Mouse (Mus musculus): ENCODE data around the gene Tcp10b.
"Not testable (repeated sequence)": the region's sequence is repeated elsewhere in the genome, so short reads cannot be mapped to it uniquely, and the experiment has no call there.

Gene Tcp10b

DNA sequence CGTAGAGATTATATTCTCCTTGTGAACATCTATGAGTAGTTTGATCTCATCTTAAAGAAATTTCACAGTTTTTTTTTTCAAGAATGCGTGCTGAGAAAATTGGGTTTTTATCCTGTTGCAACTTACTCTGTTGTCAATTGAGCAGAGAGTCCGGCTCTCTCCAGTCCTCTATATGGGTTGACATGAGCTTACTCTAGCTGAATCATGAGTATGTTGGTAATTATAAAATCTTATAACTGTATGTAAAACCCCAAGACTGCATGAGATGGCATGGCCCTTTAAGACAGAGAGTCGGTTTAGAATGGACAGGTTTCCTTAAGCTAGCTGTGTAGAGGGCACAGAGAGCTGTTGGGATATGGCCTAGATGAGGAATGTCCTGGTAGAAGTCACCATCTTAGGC lies at the start of gene Tcp10b:
TSS of gene Tcp10b (plus strand) at position 301 of the 400 bp plus-strand sequence.
- DNase-seq (ENCODE audit: low read depth, low spot score): not testable (repeated sequence)

DNA sequence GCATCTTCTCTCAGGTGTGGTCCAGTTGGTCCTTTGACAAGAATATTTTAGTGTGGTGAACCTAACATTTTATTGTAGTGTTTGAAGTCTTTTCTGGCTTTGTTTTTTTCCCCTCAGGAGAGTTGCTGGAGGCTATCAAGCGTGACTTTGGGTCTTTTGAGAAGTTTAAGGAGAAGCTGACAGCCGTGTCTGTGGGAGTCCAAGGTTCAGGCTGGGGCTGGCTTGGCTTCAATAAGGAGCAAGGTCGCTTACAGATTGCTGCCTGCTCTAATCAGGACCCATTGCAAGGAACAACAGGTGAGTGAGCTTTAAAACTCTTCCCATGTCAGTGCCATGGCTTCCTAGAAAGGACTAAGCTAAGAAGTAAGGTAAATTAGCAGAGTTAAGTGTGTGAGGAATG lies 47.6 kb upstream of the Tcp10b start:
- DNase-seq (ENCODE audit: low read depth, low spot score): no peak

DNA sequence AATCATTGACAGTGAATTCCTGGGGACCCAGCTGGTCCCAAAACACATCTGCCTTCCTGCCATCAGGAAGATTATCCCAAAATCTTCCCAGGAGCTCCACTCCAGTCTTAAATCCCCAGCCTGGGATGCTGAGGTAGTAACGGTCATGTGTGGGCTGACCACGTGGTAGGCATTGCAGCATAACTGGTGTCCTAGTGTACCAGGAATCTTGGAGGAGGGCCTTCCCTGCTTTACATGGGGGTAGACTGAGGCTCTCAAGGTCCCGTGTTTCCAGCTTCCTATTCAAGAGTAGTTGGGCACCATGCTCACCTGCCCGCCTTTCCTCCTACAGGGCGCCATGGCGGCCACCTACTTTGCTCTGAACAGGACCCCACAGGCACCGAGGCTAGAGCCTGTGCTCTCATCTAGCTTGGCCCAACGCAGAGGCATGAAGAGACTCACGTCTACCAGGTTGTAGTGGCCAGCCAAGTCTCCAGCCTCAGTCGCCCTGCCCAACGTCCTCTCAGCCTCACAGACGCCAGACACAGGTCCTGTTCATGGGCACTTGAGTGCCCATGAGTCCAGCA lies 24.2 kb upstream of the Tcp10b start:
- not testable (repeated sequence) for DNase-seq (ENCODE audit: low read depth, low spot score)

DNA sequence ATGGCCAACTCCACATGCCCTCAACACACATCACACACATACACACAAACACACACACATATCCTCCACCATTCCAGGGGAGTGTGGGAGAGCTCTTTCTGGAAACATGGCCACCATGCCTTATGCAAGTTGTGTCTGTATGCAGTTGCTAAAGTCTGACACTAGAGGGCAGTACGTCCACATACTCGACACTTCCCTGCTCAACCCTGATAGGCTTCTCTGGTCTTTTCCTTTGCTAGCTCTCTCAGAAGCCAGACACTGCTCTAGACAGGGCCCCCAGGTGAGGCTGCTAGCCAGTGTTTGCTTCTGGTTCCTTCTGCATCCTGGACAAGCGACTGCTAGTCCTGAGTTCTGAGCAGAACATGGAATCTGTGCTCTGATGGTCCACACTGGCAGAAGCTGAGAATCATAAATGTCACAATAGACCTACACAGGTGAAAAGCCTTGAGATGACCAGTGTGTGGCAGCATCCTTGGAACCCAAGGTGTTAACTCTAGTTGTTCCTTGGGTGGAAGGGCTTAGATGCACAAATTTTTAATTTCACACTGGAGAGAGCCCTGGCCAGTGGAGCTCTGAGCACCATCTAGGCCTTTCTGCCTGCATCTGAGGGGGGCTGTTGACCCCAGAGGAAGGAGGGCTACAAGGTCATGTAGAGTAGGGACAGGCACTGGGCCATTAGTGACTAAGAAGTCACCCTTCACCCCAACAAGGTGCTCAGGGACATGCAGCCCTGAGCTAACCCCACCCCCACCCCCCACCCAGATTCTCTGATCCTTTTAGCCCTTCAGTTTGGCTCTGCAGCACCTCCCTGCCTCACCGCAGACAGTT lies 16.8 kb upstream of the Tcp10b start:
- DNase-seq (ENCODE audit: low read depth, low spot score): peak; percentile 86

DNA sequence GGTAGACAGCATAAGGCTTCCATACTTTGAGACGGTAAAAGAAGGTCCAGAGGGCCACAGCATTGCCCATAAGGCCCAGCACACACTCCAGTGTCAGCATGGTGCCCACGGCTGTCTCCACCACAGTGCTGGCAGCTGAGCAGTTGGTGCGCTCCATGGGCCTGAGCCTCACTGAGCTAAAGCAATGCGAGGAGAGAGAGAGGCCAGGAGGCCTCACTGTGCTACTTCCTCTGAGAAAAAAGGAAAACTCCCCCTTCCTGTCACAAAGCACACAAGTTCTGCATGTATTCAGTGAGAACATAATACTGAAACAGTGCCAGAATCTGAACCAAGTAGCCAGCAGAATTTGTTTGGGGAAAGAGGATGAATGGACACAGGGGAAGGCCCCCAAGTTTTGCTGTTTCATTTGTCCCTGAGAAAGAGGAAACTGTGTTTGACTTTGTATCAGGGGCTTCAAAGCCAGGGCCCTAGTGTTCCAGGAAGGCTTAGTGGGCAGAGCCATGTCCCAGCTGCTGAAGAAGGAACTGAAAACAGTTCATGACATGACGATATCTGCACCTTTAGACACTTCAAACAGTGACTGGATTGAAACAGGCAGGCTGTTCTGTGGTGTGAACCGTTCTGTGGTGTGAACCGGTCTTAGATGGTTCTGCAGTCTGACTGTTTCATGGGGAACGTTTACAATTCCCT lies 8.6 kb upstream of the Tcp10b start, which contains the start of gene Gpr31b:
TSS of gene Gpr31b (minus strand) at position 173 of the 690 bp plus-strand sequence.
- not testable (repeated sequence) for DNase-seq (ENCODE audit: low read depth, low spot score)

DNA sequence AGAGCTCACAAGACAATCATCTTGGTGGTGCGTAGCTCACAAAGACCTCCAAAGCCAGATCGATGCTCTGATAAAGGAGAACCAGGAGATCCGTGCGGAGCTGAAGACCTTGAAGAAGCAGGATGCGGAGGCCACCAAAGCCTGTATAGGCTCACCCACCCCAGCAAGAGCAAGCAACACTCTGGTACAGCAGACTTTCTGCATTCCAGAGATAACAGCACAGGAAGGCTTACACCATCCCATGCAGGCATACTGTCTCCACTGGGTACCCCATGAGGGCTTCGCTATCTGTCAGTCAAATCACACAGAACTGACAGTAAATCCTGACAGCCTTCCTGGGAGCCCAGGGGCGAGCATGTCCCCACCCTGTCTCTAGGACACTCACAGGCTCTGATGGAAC lies 2.0 kb downstream of the Tcp10b start:
- not testable (repeated sequence) for DNase-seq (ENCODE audit: low read depth, low spot score)

DNA sequence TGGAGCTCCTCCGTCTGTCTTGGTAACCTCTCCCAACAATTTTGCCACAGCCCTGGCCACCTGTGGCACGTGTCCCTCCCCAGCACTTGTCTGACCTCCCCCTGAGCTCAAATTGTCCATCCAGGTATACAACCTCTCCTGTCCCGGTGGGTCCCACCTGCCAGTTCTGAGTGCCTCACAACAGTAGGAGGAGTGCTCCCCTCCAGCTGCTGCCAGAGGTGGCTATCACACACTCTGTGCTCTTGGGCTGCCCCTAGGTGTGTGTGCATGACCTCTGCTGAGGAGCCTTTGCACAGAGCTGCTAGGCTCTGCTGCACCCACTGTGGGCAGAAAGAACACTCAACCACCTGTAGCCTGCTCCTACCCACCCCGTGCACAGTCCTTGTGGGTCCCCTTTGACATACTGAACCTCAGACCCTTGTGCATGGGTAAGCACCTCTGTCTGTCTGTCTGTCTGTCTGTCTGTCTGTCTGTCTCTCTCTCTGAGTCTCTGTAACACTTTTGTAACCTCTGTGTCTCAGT lies 7.0 kb downstream of the Tcp10b start:
- DNase-seq (ENCODE audit: low read depth, low spot score): not testable (repeated sequence)

DNA sequence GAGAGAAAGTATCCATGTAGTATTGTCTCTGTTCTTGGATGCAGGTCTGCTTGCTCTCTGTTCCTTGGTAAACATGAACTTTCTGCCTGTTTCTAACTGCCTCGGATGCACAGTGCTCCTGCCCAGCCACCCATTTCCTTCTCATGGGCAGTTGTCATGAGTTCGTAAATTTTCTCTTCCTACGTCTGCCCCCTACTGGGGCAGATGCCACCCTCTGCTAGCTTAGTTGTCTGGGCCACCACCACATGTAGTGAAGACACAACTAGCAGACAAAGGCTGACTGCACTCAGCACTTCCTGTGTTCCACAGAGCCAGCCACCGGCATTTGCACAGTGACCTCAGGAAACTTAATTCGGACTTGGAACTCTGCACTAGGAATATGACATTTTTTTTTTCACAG lies 8.3 kb downstream of the Tcp10b start:
- not testable (repeated sequence) for DNase-seq (ENCODE audit: low read depth, low spot score)

DNA sequence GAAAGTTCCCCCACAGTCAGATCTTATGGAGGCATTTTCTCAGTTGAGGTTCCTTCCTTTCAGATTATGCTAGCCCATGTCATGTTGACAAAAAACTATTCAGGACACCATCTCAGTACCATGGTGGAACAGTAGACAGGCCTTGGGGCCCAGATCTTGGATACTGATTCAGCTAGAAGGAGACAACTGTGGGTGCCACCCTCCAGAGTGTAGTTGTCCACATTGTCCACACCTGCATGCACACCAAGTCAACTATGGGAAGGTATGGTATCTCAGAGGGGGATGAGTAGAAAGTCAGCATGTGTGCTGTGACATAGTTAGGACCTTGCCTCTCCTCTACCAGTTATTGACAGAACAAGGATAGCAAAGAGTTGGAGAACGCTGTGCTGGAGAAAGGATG lies 30.6 kb downstream of the Tcp10b start:
- not testable (repeated sequence) for DNase-seq (ENCODE audit: low read depth, low spot score)

DNA sequence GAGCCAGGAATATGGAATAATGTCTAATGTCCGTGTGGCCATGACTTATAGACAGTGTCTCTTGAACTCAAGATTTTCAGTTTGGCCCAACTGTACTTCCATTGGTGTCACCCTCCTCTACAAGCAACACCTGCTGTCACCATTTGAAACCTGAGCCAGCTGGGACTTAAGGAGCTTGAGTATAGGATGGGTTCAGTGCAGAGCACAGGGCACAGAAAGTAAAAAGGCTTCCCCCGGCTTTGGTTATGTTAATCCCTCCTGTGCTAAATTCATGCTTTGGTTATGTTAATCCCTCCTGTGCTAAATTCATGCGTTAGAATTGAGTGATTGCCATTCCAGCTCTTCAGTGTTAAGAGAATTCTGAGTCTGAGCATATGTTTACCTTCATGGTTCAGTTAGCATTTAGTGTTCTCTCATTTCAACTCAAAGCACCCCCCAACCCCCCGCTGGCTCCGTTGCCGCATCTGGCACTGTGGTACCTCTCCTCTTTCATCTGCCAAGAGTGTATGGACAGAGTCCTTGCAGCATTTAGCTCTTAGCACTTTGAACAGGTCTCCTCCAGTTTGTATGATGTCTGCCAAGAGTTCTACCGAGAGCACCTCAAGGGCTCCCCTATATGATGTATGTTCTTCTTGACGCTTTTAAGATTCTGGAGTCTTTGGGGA lies 31.3 kb downstream of the Tcp10b start:
- DNase-seq (ENCODE audit: low read depth, low spot score): peak; percentile 12

DNA sequence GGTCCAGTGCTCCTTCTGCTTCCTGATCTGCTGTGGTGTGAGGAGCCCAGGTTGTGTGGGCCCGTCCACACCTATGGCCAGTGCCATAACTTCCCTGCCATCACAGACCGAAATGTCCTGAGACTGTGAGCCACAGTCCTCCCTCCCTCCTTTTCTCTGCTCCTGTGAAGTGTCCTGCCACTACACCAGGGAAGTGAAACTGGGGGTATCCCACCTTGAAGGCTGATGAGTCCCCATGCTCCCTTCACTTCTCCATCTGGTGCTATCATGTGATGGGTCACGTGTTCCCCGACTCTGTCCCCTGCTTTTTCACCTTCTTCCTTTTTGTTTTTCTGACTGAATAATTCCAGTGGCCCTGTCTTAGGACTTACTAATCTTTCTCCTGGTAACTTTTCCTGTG lies 32.1 kb downstream of the Tcp10b start:
- not testable (repeated sequence) for DNase-seq (ENCODE audit: low read depth, low spot score)

DNA sequence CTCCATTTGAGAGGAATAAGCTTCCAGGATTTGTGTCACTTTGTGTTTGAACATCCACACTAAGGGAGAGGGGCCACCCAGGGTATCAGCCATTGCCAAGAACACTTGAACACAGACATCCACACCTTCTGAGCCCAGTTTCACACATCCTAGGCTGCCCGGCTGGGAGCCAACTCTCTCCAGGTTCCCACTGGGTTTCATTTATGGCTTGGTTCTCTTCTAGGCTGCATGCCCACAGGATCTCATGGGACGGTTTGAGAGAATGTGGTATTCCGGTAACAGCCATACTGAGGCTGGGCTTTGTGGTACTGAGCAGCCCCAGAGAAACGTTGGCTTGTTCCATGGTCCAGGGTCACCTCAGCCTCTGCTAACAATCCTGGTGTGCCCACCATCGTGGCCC lies 45.7 kb downstream of the Tcp10b start:
- DNase-seq (ENCODE audit: low read depth, low spot score): not testable (repeated sequence)

DNA sequence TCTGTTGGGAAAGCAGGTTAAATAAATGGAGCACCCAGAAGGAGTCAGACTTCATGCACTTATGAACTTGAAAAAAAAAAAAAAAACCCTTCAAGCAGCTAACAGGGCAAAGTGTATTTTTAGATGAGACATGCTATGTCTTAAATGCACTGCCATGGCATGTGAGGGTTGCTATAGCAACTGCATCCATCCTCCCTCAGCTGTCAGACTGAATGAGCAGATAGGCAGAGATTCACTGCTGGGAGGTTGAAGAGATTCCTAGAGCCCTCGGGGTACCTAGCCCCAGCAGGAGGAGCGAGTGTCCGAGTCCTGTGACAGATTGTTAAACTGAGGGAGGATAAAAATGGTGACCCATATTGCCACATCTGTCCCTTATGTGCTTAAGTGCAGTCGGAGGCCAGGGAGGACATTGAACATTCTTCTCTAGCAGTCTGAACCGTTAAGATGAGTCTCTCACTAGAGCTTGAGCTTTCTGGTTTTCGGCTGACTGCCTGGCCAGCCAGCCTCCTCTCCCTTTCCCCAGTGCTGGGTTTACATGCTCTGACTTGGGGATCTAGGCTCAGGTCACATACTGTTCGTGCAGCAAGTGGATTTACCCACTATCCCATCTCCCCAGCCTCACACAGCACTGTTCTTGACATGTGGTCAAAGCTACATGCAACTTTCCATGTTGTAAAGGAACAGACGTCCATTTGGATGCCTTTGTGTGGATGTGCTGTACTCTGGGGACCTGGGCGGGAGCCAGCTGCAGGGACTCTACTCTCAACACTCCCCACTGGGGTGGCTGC lies 51.8 kb downstream of the Tcp10b start:
- DNase-seq (ENCODE audit: low read depth, low spot score): not testable (repeated sequence)

DNA sequence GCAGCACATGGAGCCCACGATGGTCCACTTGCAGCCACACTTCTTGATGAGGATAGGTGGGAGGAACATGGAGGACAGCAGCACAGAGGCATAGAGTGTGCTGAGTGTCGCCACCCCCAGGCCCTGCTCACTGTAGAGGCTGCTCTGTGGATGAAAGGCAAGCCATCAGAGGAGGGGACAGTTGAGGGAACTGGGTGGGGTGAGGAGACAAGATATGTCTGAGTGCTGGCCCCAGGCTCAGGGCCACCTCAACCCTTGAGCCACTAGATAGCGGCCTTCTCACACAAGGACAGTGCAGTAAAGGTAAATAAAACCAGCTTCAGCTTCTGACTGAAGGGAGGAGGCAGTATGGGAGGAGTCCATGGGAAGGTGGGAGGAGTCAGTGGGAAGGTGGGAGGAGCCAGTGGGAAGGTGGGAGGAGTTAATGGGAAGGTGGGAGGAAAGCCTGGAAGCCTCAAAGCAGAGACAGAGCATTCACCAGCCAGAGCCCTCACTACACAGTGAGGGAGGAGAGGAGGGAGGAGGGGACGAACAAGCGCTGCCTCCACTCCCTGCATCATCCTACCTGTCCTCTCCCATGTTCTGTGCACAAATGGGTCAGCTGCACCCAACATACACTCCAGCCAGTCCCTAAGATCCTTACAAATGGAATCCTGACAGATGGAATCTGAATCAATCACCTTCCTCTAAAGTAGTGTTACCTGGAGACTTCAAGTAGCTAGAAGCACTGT lies 62.6 kb downstream of the Tcp10b start:
- not testable (repeated sequence) for DNase-seq (ENCODE audit: low read depth, low spot score)

DNA sequence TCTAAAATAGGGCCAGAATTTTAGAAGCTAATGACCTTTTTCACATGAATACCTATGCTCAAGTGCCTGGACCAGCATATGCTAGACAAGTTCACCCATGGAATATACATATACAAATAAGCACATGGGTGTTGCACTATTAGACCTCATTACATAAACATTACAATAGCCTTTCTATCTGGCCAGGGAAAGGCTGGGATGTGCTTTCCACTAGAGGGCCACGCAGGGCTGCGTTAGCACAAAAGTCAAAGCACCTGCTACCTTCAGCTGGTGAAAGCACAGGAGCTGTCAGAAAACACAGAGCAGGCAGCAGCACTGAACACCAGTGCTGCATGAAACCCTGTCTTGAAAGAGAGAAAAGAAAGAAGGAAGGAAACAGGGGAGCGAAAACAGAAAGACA lies 63.3 kb downstream of the Tcp10b start:
- not testable (repeated sequence) for DNase-seq (ENCODE audit: low read depth, low spot score)

DNA sequence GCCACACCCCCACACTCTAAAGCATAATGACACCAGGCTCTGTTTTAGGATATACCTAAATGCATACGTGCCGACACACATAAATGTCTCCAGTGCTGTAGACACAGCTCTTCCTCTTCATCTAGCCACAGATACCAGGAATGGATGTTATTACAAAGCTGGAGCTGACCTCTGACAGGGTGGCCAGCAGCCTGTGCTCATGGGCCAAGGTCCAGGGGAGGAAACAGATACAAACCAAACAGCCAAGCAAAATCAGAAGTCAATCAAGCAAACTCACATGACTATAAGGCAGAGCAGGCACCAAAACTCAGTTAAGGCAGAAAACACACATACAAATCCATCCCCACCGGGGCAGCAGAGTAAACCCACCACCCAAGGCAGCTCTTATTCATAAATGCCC lies 68.4 kb downstream of the Tcp10b start:
- DNase-seq (ENCODE audit: low read depth, low spot score): not testable (repeated sequence)

DNA sequence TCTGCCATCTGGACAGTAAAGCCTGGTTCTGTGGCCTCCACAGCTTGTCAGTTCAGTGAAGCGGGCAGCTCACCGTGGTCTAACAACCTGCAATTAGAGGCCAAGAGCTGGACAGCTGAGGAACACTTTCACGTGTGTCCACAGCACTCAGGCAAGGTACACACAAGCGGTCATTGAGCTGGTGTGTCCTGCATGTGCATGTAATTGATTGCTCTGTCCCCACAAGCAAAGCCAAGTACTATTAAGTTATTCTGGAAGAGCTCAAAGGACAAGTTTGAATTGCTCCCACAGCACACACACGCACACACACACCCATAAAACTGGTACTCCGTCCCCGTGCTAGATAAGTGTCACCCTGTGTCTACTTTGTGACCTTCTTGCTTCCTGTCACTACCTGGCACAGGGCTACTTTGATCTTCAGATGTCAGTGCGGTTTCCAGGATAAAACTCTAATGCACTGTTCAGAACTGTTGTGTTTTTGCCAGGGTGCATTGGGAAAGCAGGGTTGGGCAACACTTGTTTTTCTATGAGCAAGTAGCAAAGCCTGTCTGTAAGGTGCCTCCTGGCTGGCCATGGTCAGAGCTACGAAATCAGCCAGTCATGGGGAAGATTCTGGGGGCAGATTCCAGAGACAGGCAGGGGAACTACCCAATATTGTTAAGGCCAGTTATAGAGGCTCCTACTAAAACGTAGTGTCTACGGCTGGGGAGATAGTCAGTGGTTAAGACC lies 69.0 kb downstream of the Tcp10b start:
- not testable (repeated sequence) for DNase-seq (ENCODE audit: low read depth, low spot score)

DNA sequence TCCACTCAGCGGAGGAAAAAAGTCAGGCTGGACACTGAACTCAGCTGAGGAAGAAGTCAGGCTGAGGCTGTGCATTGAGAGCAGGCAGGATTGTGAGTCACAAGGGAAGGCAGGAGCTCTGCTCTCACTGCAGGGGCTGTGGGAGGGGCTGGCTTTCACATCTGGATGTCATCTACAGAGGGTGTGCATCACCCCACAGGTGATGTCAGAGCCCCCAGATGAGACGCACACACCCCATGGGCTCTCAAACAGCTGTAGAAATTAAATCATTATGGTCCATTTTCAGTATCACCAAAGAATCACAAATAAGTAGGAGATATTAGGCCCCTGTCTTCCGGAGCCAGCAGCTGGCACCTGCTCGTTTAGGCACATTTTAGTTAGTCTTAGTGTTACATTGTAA lies 70.8 kb downstream of the Tcp10b start, which contains the start of gene Unc93a:
TSS of gene Unc93a (minus strand) at position 101 of the 400 bp plus-strand sequence.
- DNase-seq (ENCODE audit: low read depth, low spot score): not testable (repeated sequence)
